Mouse (Mus musculus) adipose tissue, adult 10 weeks (tissue): ENCODE measurements around the gene Rasl12. TPM values are rescaled to one million over a fixed set of nuclear protein-coding genes. Genes with fewer than 3 reads are reported as not detected.

Experiments used
- polyA plus RNA-seq: library from polyadenylated mRNA; stranded (reverse); fragments of 350-450 nt; fragmentation: Illumina TruSeq; extraction: RNeasy Lipid Tissue Mini Kit (QIAGEN cat#74804); gene quantifications from one replicate; pipeline ENCODE4 v1.2.3, GENCODE M21; 2014; ENCODE audit warnings: low read depth, low replicate concordance

The Rasl12 gene
- polyA plus RNA-seq, result 20.7 TPM

DNA sequence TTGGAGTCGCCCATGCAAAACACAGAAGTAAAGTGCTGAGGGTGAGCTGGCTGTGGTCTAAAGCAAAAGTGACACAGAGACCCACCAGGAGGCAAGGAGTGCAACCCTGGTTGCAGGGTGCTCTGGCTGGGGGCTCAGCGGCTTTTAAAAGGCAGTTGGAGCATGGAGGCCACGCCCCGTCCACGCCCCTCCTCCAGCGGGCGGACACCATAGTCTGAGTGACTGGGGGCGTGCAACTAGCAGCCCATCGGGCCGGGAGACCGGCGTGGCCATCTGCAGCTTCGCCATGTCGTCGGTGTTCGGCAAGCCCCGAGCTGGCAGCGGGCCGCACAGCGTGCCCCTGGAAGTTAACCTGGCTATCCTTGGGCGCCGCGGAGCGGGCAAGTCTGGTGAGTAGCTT is at the start of gene Rasl12:
Gene Rasl12, plus strand, starts transcription at position 228 of the 400 bp plus-strand sequence.

DNA sequence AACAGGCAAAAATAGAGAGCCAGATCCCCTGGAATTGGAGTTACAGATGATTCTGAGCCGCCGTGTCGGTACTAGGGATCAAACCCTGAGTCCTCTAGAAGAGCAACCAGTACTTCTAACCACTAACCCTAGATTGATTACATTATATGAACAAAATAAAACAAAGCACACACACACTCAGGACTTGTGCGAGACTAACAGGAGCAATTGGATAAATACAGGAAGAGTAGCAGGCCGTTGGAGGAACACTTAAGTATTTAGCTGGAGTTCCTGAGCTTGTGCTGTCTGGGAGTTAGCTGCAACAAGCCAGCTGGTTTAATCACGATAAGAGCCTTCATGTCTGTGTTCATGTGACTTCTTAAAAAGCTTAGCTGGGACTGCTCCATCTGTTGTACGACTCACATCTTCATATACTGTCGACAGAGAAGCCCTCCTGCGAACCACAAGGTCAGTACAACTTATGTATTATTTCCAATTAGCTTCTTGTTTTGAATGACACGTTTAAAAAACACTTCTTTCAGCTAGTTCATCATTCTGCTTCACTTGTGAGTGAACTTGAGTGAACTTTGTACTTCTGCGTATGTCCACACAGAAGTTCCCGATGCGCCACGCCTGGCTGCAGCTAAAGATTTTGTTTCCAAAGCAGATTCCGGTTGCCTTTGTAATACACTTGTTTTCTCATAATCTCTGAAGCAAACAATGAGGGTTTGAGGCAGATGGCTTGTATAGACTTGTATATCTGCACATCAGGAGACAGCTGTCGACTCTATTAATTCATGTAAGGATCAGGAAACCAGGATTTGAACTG is 37.5 kb upstream of the Rasl12 start, which contains the start of gene Ubap1l:
Gene Ubap1l, plus strand, starts transcription at position 401 of the 808 bp plus-strand sequence.

GRCm38 (mm10) chr9:65391613-65391964 is 6.7 kb upstream of the Rasl12 start, which contains the start of gene Kbtbd13:
Kbtbd13 (minus strand) TSS chr9:65391652.

DNA sequence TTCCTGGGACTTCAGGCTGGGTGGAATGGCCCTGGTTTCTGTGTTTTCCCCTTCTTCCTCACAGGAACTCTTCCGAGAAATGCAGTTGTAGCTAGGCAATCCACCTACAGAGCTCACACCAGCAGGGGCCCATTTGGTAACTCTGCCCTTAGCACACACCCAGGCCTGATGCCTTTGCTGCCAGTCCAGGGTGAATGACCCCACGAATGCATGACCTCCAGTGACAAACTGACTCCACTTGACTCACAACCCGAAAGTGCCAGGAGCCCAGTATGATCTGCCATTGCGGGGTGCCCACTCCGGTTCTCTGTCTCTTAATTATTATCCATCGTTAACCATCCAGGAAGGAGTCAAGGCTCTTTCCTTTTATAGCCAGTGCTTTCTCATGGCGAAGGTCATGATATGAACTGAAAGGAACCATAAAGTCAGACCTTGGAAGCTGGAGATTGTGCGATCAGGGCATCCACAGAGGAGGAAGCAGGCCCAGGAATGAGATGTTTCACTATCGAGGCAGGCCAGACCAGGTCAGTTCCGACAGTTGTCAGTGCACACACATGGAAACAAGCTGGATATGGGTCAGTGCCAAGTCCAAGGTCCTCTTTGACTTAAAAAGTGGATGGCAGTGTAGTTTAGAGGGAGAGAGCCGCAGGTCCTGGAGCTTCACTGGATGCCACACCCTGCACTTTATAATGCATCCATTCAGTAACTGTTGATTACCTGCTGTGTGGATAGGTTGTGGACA is 24.6 kb downstream of the Rasl12 start, which contains the start of gene Slc51b:
Gene Slc51b, minus strand, starts transcription at position 196 of the 742 bp plus-strand sequence.

DNA sequence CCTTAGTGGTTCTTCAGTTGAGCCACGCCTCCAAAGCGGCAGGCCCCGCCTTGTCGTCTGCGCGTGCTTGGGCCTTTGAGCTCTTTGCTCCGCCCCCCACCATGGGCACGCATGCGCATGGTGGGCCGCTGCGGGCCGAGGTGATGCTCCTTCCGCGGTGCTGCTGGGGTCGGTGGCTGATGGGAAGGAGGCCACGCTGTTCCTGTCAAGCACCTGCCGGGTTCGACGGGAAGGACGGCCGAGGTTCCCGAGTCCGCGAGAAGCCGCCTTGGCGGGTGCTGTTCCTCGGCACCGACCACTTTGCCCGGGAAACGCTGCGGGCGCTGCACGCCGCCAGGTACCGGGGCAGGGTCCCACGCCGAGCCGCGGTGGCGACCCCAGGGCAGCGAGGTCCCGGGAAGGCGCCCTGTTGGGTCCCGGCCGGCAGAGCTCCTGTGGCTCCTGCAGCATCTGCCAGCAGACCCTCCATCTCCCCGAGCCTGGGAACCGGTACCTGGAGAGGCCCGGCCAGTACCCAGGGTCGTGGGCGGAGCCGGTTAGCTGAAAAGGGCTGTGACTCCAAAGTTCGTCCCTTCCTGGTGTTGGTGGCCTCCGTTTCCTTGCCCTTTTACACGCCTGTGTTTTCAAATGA is 37.5 kb downstream of the Rasl12 start, which contains the start of gene Mtfmt:
Gene Mtfmt, plus strand, starts transcription at position 112 of the 631 bp plus-strand sequence.

GRCm38 (mm10) chr9:65460732-65461442 is 62.6 kb downstream of the Rasl12 start, which contains the start of gene Spg21:
Spg21 (plus strand) TSS chr9:65460947.

Other genes with a start within 250 kb of the Rasl12 start
- gene Parp16, start 203.2 kb upstream of the Rasl12 start, polyA plus RNA-seq, result 17.0 TPM
- 44.2 TPM for gene Cilp, start 133.3 kb upstream of the Rasl12 start, polyA plus RNA-seq
- gene Clpx, start 104.2 kb upstream of the Rasl12 start, polyA plus RNA-seq, result 40.4 TPM
- gene Pdcd7, start 52.4 kb upstream of the Rasl12 start, polyA plus RNA-seq, result 11.8 TPM
- gene Ubap1l, start 37.5 kb upstream of the Rasl12 start, polyA plus RNA-seq, result not detected
- 0.61 TPM for gene Kbtbd13, start 6.9 kb upstream of the Rasl12 start, polyA plus RNA-seq
- gene Slc51b, start 24.4 kb downstream of the Rasl12 start, polyA plus RNA-seq, result not detected
- 14.9 TPM for gene Mtfmt, start 37.3 kb downstream of the Rasl12 start, polyA plus RNA-seq
- 75.8 TPM for gene Spg21, start 62.4 kb downstream of the Rasl12 start, polyA plus RNA-seq
- gene Ankdd1a, start 121.7 kb downstream of the Rasl12 start, polyA plus RNA-seq, result not detected
- gene Plekho2, start 181.5 kb downstream of the Rasl12 start, polyA plus RNA-seq, result 20.2 TPM
- gene Pif1, start 188.7 kb downstream of the Rasl12 start, polyA plus RNA-seq, result 0.20 TPM
- 14.7 TPM for gene Rbpms2, start 231.1 kb downstream of the Rasl12 start, polyA plus RNA-seq